Mouse (Mus musculus): ENCODE results near the gene Nprl3. TPM values are rescaled to one million over a fixed set of nuclear protein-coding genes. Genes with fewer than 3 reads are reported as not detected.

Nprl3 gene
- total and polyA plus RNA-seq, 3 experiments, result 26.3 to 121 (median 106) TPM

DNA sequence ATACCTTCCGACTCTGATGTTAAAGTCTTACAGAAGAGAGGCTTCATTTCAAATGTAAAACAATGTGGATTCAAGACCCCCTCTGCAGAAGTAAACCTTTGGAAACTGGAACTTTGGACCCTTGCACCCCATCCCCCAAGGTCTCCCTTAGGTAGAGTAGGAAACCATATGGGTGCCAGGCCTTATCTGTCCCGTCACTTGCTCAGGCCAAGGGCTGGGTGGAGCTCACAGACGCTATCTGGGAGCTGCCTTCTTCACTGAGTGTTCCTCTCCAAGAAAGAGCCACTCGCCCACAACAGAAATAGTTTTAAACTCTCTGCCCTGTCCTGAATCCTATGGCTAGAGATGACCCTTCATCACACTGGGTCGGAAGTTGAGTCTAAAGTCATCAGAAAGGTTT lies 1.4 kb upstream of the Nprl3 start:
- ATAC-seq (ENCODE audit: extremely low read depth, insufficient number of reproducible peaks, low FRiP score, poor library complexity, severe bottlenecking), result peak; percentile 76
- Histone ChIP-seq H3K4me3 (ENCODE audit: low read depth, low read length) (peak overlapping the region; percentile 44; the same call in 1 of the 2 replicates), H3K4me1 (ENCODE audit: insufficient read depth, low read depth, low read length) (peaks cover 62% of the 10 kb centered on the region), H3K9me3 (replicated peaks) (no peaks in the 10 kb centered on the region), H3K27me3 (ENCODE audit: insufficient read depth, low read length) (no peaks in the 10 kb centered on the region), H3K36me3 (replicated peaks) (peaks cover 12% of the 10 kb centered on the region)
- DNase-seq (ENCODE audit: low spot score), result peak; percentile 75
- TF ChIP-seq GATA1 (IDR thresholded peaks at IDR 0.05; ENCODE audit: borderline replicate concordance, low read length) (no peak), TAL1 (conservative IDR thresholded peaks at IDR 0.05; ENCODE audit: low read depth, low read length) (peak; percentile 91)

DNA sequence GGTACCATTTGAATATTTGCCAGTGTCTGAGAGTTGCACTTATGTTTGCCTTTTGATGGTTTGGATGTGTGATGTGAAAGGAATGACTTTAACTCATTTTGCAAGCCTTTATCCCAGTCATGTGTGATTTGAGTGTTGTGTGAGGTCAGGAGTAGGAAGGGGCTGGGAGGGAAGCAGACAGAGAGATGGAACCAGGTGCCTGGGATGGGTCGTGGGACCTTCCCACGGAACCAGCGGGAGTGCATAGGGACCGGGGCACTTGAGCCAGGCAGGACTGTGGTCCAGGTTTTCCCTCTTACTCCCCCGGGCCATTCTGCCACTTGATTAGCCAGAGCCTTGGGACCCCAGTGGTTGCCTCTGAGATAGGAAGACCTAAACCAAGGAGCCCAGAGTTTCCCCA lies 457 bp upstream of the Nprl3 start:
- peaks cover 71% of the 10 kb centered on the region for H3K4me1 ChIP-seq (ENCODE audit: insufficient read depth, low read depth, low read length)

DNA sequence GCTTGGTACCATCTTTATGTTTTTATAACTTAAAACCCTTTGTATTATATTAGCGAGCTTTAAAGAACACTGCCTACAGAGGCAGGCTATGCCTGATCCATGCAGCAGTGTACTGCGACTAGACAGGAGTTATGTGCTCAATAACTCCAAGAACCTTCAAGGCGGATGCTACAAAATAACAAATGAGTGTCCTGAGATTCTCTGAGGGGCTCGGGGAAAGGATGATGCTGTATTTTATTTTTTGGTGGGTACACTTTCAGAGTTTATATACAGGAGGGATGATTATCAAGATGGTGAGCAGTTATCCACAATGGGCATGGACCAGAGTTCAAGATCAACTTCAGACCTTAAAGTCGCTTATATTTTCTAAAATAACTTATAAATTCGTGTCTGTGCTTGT lies 731 bp downstream of the Nprl3 start:
- ATAC-seq (ENCODE audit: extremely low read depth, insufficient number of reproducible peaks, low FRiP score, poor library complexity, severe bottlenecking) (no peak), DNase-seq (ENCODE audit: low spot score) (no peak)
- H3K4me1 ChIP-seq (ENCODE audit: insufficient read depth, low read depth, low read length), result peaks cover 80% of the 10 kb centered on the region

More for the DNA sequence above, 457 bp upstream of the Nprl3 start:
- DNase-seq (ENCODE audit: low spot score) (no peak), ATAC-seq (ENCODE audit: extremely low read depth, insufficient number of reproducible peaks, low FRiP score, poor library complexity, severe bottlenecking) (no peak)
- Histone ChIP-seq H3K9me3 (replicated peaks) (no peaks in the 10 kb centered on the region), H3K27me3 (ENCODE audit: insufficient read depth, low read length) (no peaks in the 10 kb centered on the region), H3K4me3 (ENCODE audit: low read depth, low read length) (peak overlapping the region; percentile 84; the same call in 1 of the 2 replicates), H3K36me3 (replicated peaks) (peaks cover 21% of the 10 kb centered on the region)
- TF ChIP-seq GATA2 (IDR thresholded peaks at IDR 0.05; ENCODE audit: borderline replicate concordance, low read depth, low read length) (no peak), POLR2AphosphoS5 (IDR thresholded peaks at IDR 0.05; ENCODE audit: insufficient replicate concordance, low read depth, low read length) (no peak), CTCF (IDR thresholded peaks at IDR 0.05; ENCODE audit: low read depth, low read length) (no peak), TAL1 (conservative IDR thresholded peaks at IDR 0.05; ENCODE audit: low read depth, low read length) (no peak), GATA1 (IDR thresholded peaks at IDR 0.05; ENCODE audit: borderline replicate concordance, low read length) (no peak)

DNA sequence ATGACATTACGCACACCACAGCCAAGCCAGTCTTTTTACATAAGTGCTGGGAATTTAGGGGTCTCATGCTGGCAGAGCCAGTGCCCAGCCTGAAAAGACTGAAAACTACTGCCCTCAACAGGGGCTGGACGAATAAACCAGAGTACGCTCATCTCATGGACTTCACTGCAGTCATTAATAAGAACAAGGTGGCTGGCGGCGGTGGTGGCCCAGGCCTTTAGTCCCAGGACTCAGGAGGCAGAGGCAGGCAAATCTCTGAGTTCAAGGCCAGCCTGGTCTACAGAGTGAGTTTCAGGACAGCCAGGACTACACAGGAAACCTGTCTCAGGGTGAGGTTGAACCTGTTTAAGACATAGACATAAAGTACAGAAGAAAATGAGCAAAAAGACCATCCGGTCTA lies 1.3 kb downstream of the Nprl3 start:
- DNase-seq (ENCODE audit: low spot score), result no peak
- H3K4me1 ChIP-seq (ENCODE audit: insufficient read depth, low read depth, low read length), result peaks cover 75% of the 10 kb centered on the region

More for the DNA sequence above, 731 bp downstream of the Nprl3 start:
- no peaks in the 10 kb centered on the region for H3K9me3 ChIP-seq (replicated peaks)
- TF ChIP-seq TAL1 (conservative IDR thresholded peaks at IDR 0.05; ENCODE audit: low read depth, low read length), result no peak
- TF ChIP-seq GATA1 (IDR thresholded peaks at IDR 0.05; ENCODE audit: borderline replicate concordance, low read length), result no peak
- no peak for TF ChIP-seq CTCF (IDR thresholded peaks at IDR 0.05; ENCODE audit: low read depth, low read length)
- no peak for TF ChIP-seq POLR2AphosphoS5 (IDR thresholded peaks at IDR 0.05; ENCODE audit: insufficient replicate concordance, low read depth, low read length)
- no peak for TF ChIP-seq GATA2 (IDR thresholded peaks at IDR 0.05; ENCODE audit: borderline replicate concordance, low read depth, low read length)
- H3K4me3 ChIP-seq (ENCODE audit: low read depth, low read length), result peak overlapping the region; percentile 84
- H3K36me3 ChIP-seq (replicated peaks), result peaks cover 32% of the 10 kb centered on the region
- H3K27me3 ChIP-seq (ENCODE audit: insufficient read depth, low read length), result no peaks in the 10 kb centered on the region

DNA sequence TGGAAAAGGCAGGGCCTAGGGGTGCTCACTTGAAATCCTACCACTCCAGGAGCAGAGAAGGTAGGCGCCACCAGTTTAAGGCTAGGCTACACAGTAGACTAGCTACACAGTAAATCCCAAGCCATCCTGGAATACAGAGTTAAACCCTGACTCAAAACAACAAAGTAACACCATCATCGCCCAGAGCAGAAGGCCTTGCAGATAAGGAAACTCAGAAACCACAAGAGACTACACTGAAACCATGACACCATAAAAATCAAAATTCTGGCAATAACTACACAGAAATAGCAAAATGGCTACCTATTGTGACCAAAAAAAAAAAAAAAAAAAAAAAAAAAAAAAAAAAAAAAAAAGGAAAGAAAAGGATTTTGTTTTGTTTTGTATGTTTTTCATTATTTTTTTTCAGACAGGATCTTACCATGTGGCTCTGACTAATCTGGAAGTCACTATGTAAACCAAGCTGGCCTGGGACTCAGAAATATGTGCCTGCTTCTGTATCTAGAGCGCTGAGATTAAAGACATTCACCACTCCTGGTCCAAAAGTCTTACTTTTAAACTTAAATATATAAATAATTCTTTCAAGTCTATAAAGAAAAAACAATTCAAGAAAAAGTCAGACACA lies 2.3 kb downstream of the Nprl3 start:
- TF ChIP-seq GATA2 (IDR thresholded peaks at IDR 0.05; ENCODE audit: borderline replicate concordance, low read depth, low read length) (no peak), TAL1 (conservative IDR thresholded peaks at IDR 0.05; ENCODE audit: low read depth, low read length) (peak; percentile 95)
- Histone ChIP-seq H3K27me3 (ENCODE audit: insufficient read depth, low read length) (no peaks in the 10 kb centered on the region), H3K4me1 (ENCODE audit: insufficient read depth, low read depth, low read length) (peaks cover 73% of the 10 kb centered on the region), H3K36me3 (replicated peaks) (peaks cover 47% of the 10 kb centered on the region), H3K9me3 (replicated peaks) (no peaks in the 10 kb centered on the region), H3K4me3 (ENCODE audit: low read depth, low read length) (no peak overlapping the region)
- DNase-seq (ENCODE audit: low spot score) (peak; percentile 57), ATAC-seq (ENCODE audit: extremely low read depth, insufficient number of reproducible peaks, low FRiP score, poor library complexity, severe bottlenecking) (peak; percentile 77)

More for the DNA sequence above, 1.3 kb downstream of the Nprl3 start:
- ATAC-seq (ENCODE audit: extremely low read depth, insufficient number of reproducible peaks, low FRiP score, poor library complexity, severe bottlenecking), result no peak
- H3K36me3 ChIP-seq (replicated peaks), result peaks cover 37% of the 10 kb centered on the region
- H3K27me3 ChIP-seq (ENCODE audit: insufficient read depth, low read length), result no peaks in the 10 kb centered on the region
- H3K4me3 ChIP-seq (ENCODE audit: low read depth, low read length), result peak overlapping the region; percentile 56; the same call in 1 of the 2 replicates
- no peaks in the 10 kb centered on the region for H3K9me3 ChIP-seq (replicated peaks)
- no peak for TF ChIP-seq GATA2 (IDR thresholded peaks at IDR 0.05; ENCODE audit: borderline replicate concordance, low read depth, low read length)
- TF ChIP-seq CTCF (IDR thresholded peaks at IDR 0.05; ENCODE audit: low read depth, low read length), result no peak
- TF ChIP-seq TAL1 (conservative IDR thresholded peaks at IDR 0.05; ENCODE audit: low read depth, low read length), result no peak
- no peak for TF ChIP-seq GATA1 (IDR thresholded peaks at IDR 0.05; ENCODE audit: borderline replicate concordance, low read length)
- no peak for TF ChIP-seq POLR2AphosphoS5 (IDR thresholded peaks at IDR 0.05; ENCODE audit: insufficient replicate concordance, low read depth, low read length)

DNA sequence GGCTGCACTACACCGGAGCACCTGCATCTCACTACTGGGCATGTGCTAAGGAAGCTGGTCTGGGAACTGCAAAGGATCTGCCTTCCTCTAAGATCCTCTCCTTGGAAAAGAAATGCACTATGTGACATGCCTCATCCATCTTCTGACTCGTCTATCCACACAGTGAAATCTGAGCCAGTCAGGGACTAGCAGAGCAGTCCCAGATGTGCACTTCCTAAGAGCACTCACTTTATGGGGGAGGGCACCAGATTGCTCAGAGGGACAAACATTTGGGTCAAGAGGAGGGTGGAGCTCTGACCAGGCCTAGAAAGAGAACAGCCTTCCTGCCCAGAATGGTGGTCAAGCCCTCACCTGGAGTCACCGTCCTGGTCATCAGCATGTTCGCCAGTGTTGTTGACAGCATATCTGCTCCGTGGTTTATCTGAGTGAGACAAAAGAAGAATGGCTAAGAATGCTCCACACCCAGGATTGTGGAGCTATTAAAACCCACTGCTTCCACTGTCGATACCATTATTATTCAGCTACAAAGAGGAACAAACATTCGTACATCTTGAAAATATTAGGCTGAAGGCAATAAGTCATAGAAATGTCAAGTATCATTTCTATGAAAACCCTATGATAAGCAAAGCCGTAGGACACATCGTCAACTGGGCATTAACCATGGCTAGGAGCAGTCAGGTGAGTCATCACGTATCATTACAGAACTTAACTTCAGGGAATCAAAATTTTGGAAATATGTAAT lies 4.7 kb downstream of the Nprl3 start:
- Histone ChIP-seq H3K9me3 (replicated peaks) (no peaks in the 10 kb centered on the region), H3K27me3 (ENCODE audit: insufficient read depth, low read length) (no peaks in the 10 kb centered on the region), H3K4me1 (ENCODE audit: insufficient read depth, low read depth, low read length) (peaks cover 64% of the 10 kb centered on the region), H3K4me3 (ENCODE audit: low read depth, low read length) (no peak overlapping the region), H3K36me3 (replicated peaks) (peaks cover 64% of the 10 kb centered on the region)
- ATAC-seq (ENCODE audit: extremely low read depth, insufficient number of reproducible peaks, low FRiP score, poor library complexity, severe bottlenecking) (no peak), DNase-seq (ENCODE audit: low spot score) (no peak)
- no peak for TF ChIP-seq TAL1 (conservative IDR thresholded peaks at IDR 0.05; ENCODE audit: low read depth, low read length)
- no peak for TF ChIP-seq CTCF (IDR thresholded peaks at IDR 0.05; ENCODE audit: low read depth, low read length)
- TF ChIP-seq POLR2AphosphoS5 (IDR thresholded peaks at IDR 0.05; ENCODE audit: insufficient replicate concordance, low read depth, low read length), result no peak
- TF ChIP-seq GATA2 (IDR thresholded peaks at IDR 0.05; ENCODE audit: borderline replicate concordance, low read depth, low read length), result no peak
- no peak for TF ChIP-seq GATA1 (IDR thresholded peaks at IDR 0.05; ENCODE audit: borderline replicate concordance, low read length)

Measured in G1E (cell line).